Mouse (Mus musculus): ENCODE data around the gene Hs6st1.

DNA sequence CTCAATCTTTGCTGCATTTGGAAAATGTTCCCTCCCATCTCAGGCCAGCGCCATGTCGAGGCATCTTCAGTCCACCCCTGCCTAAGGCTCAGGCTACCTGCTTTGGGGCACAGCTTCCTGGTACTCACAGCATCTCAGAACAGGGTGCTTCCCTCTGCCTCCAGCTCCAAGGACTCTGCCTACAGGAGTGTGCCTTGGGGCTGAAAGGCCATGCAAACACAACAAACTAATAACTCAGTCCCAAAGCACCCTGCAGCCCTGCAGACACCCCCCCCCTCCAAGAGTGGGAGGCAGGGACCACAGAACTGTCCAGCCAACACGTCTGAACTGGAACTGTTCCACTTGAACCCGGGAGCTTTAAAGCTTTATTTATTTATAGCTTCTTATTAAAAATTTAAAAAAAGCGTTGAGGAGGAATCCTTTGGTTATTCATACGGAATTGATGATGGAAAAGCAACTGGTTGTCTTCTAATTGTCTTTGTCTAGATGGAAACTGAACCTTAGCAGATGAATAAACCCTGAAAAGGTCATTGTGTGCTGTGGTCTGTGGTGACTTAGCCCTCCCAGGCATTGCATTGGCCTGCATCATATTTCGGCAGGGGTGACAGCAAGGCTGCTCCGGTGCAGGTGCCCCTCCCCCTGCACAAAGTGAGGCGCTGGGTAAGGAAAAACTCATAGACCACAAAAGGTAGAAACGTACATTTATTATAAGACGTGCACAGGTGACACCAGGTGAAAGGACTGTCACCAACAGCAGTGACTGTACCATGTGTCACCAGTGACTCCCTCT lies 37.9 kb downstream of the Hs6st1 start:
- no peak for TF ChIP-seq CTCF (IDR thresholded peaks at IDR 0.05; ENCODE audit: extremely low read depth, insufficient read depth, insufficient read length, insufficient replicate concordance)
- TF ChIP-seq POLR2A (IDR thresholded peaks at IDR 0.05; ENCODE audit: low read depth, low read length): no peak

Data from spleen, adult 2 months (tissue).